Mouse (Mus musculus) liver, postnatal 0 days (tissue): ENCODE results near the gene Slc6a6.

Source experiments
- CTCF ChIP-seq: sonication (generic); IDR thresholded peaks from 2 replicates; pipeline ENCODE4 v1.5.1; 2016; ENCODE audit warnings: antibody characterized with exemption, low read depth
- EP300 ChIP-seq: IDR thresholded peaks from 2 replicates; pipeline ENCODE4 v1.6.1; 2016; ENCODE audit warnings: antibody characterized with exemption, low read depth, mild to moderate bottlenecking

GRCm38 (mm10) chr6:91745947-91746582 is 62.2 kb downstream of the Slc6a6 start:
- no peak for TF ChIP-seq CTCF
- no peak for TF ChIP-seq EP300
